Mouse (Mus musculus): ENCODE data around the gene Hist1h3c.
A peak's percentile ranks its signal among the peaks of the same experiment; 100 is the strongest.

Hist1h3c gene

GRCm38 (mm10) chr13:23697491-23698299 lies 47.7 kb downstream of the Hist1h3c start:
- TF ChIP-seq CTCF (conservative IDR thresholded peaks at IDR 0.05; ENCODE audit: low read length) (peak; percentile 91), NANOG (IDR thresholded peaks at IDR 0.05; ENCODE audit: borderline replicate concordance, low read length) (no peak), POU5F1 (IDR thresholded peaks at IDR 0.05; ENCODE audit: borderline replicate concordance, low read length) (no peak)
- peaks cover 4% of the 10 kb centered on the region for H3K9me3 ChIP-seq (ENCODE audit: low read length)
- H3K27me3 ChIP-seq (ENCODE audit: insufficient read depth, low read length), result peaks cover 6% of the 10 kb centered on the region; the same call in 1 of the 2 replicates
- peaks cover 29% of the 10 kb centered on the region for H3K4me1 ChIP-seq (replicated peaks; ENCODE audit: low read depth, low read length)
- no peaks in the 10 kb centered on the region; the same call in 1 of the 2 replicates for H3K36me3 ChIP-seq (ENCODE audit: insufficient read depth, low read length)
- H3K4me3 ChIP-seq (replicated peaks; ENCODE audit: low read length), result peak overlapping the region; percentile 68

- H3K4me3 ChIP-seq (replicated peaks; ENCODE audit: low read length), result peak overlapping the region; percentile 45; the same call in 1 of the 2 replicates
- H3K36me3 ChIP-seq (ENCODE audit: insufficient read depth, low read length), result no peaks in the 10 kb centered on the region; the same call in 1 of the 2 replicates
- H3K9me3 ChIP-seq (ENCODE audit: low read length), result peaks cover 5% of the 10 kb centered on the region
- TF ChIP-seq POU5F1 (IDR thresholded peaks at IDR 0.05; ENCODE audit: borderline replicate concordance, low read length), result no peak
- TF ChIP-seq CTCF (conservative IDR thresholded peaks at IDR 0.05; ENCODE audit: low read length), result no peak
- H3K27me3 ChIP-seq (ENCODE audit: insufficient read depth, low read length), result peaks cover 6% of the 10 kb centered on the region; the same call in 1 of the 2 replicates
- H3K4me1 ChIP-seq (replicated peaks; ENCODE audit: low read depth, low read length), result peaks cover 29% of the 10 kb centered on the region
Measured at GRCm38 (mm10) chr13:23696061-23696474, 49.3 kb downstream of the Hist1h3c start.

- H3K4me1 ChIP-seq (replicated peaks; ENCODE audit: low read depth, low read length), result peaks cover 29% of the 10 kb centered on the region
- H3K36me3 ChIP-seq (ENCODE audit: insufficient read depth, low read length), result no peaks in the 10 kb centered on the region; the same call in 1 of the 2 replicates
- H3K9me3 ChIP-seq (ENCODE audit: low read length), result peaks cover 5% of the 10 kb centered on the region
- TF ChIP-seq POU5F1 (IDR thresholded peaks at IDR 0.05; ENCODE audit: borderline replicate concordance, low read length) (no peak), NANOG (IDR thresholded peaks at IDR 0.05; ENCODE audit: borderline replicate concordance, low read length) (no peak), CTCF (conservative IDR thresholded peaks at IDR 0.05; ENCODE audit: low read length) (no peak)
- peak within 1 kb of the TSS; percentile 45; the same call in 1 of the 2 replicates for H3K4me3 ChIP-seq (replicated peaks; ENCODE audit: low read length)
- H3K27me3 ChIP-seq (ENCODE audit: insufficient read depth, low read length), result peaks cover 6% of the 10 kb centered on the region; the same call in 1 of the 2 replicates
Measured at GRCm38 (mm10) chr13:23695514-23695913, 49.9 kb downstream of the Hist1h3c start, which contains the start of gene Hist1h1t. Gene Hist1h1t, plus strand, starts transcription at chr13:23695814.

Measured in E14TG2a.4 (cell line).